Mouse (Mus musculus) embryo, embryonic 10 days (tissue): ENCODE measurements around the gene Phactr3.
"Not testable (repeated sequence)": the region's sequence is repeated elsewhere in the genome, so short reads cannot be mapped to it uniquely, and the experiment has no call there.

Experiments
- DNase-seq: peaks from one replicate; pipeline ENCODE4 v3.0.0-alpha.2; 2015; ENCODE audit warnings: low spot score

Phactr3 gene

GRCm38 (mm10) chr2:178326750-178327465 lies 208.1 kb downstream of the Phactr3 start:
- DNase-seq, result no peak

DNA sequence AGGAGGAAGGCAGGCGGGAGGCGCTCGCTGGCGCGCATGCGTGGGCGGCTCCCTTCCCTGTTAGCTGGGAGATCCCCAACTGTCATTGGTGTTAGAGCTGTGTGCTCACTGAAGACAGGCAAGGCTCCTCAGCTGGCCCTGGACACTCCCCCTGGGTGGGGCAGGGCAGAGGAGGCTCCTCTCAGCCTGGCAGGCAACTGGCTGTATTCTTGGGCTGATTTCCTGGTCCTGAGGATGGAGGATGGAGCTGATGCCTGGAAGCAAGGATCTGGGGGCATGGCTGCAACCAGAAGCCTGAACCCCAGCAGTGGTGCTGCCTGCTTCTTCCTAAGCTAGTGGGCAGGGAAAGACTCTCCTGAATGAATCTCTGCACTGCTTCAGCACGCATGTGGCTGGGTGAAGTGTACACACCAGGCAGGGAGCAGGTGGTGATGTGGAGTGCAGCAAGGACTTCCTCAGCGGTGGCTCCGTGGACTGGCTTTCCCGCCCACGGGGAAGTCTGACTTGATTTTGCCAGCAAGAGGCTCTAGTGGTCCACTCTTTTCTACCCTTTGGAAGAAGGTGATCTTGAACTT lies 208.8 kb downstream of the Phactr3 start:
- peak; percentile 87 for DNase-seq

DNA sequence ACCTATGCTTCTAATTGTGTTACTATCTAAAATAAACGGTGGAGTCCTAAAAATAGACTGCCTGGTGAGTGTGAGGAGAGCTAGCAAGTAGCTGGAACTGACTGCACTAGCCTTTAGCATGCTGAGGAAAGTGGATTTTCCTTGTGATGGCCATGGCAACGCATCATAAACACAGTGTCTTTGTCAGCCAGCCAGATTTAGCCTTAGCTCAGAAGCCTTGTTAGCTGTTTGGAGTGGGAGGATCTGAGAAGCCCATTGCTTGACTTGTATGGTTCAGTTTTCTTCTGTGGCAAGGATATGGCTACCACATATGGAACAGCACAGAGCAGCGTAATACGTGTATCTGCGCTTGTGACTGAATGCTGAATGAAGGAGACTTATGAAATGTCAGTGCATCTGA lies 210.8 kb downstream of the Phactr3 start:
- DNase-seq, result no peak

- peak; percentile 32 for DNase-seq
These were observed 211.2 kb downstream of the Phactr3 start for GRCm38 (mm10) chr2:178329986-178330385.

GRCm38 (mm10) chr2:178337878-178338277 lies 219.1 kb downstream of the Phactr3 start:
- DNase-seq, result peak; percentile 34

DNA sequence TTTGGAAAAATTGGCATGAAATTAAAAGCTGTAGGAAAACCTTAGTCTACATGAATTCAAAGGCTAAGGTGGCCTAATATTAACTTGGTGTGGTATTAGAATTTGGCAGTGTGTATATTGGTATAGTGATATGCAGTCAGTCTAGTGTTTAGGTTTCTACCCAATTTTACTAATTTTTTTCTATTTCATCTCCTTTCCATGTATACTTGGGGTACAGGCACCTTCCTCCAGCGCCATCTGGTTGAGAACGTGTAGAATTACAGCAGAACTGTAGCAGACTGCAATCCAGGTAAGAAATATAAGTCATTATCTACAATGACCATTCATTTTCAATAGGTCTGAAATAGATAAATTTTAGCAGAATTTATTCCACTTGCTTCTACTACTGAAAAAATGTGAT lies 220.3 kb downstream of the Phactr3 start:
- no peak for DNase-seq

DNA sequence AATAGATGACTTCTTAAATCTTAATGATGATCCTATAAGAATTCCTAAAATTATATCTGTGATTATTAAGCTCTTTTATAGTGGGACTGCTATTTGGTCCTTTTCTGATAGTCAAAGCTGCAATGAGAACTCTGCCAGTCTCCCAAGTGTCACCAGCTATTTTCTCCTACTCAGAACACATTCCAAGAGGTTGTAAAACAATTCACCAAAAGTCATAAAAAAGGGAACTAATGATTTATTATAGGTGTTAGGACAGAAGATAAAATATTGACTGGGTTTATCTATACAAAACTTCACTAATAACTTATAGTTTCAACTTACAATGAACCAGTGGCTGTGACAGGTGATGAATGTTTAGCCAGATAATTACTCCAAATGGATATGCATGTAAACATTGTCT lies 223.3 kb downstream of the Phactr3 start:
- DNase-seq, result not testable (repeated sequence)

GRCm38 (mm10) chr2:178342597-178342996 lies 223.8 kb downstream of the Phactr3 start:
- DNase-seq, result no peak
